Mouse (Mus musculus) olfactory bulb, adult 2 months (tissue): ENCODE data around the gene Slc7a5.

ENCODE experiments used
- CTCF ChIP-seq: fragments of 200-500 bp; IDR thresholded peaks from 2 replicates; pipeline ENCODE4 v1.5.1; 2012; ENCODE audit warnings: low read depth, mild to moderate bottlenecking, low read length, moderate library complexity; ENCODE audit not compliant: insufficient read depth
- POLR2A ChIP-seq: fragments of 200-500 bp; IDR thresholded peaks from 2 replicates; pipeline ENCODE4 v1.6.1; 2012; ENCODE audit warnings: mild to moderate bottlenecking, low read depth, low read length, moderate library complexity; ENCODE audit not compliant: insufficient read depth

- TF ChIP-seq CTCF, result no peak
- TF ChIP-seq POLR2A, result no peak
These were observed 11.6 kb downstream of the Slc7a5 start for GRCm38 (mm10) chr8:121895910-121896309.
